Mouse (Mus musculus) regulatory T cell (primary cell): ENCODE results near the gene Mrfap1.

ENCODE experiments used
- in situ Hi-C: fragments of 300-600 bp; cut with MboI, MseI; formaldehyde crosslinking; loops from one replicate; pipeline ENCODE4 v1.15.1; 2025; ENCODE audit warnings: high pct_unique_total_duplicates

Mrfap1 gene

GRCm38 (mm10) chr5:36786052-36786451 is 10.5 kb downstream of the Mrfap1 start:
- in situ Hi-C loops, result no loop called here

- in situ Hi-C loops, result no loop called here
Measured at GRCm38 (mm10) chr5:36779512-36779911, 17.1 kb downstream of the Mrfap1 start.

GRCm38 (mm10) chr5:36778901-36779300 is 17.7 kb downstream of the Mrfap1 start:
- in situ Hi-C loops, result no loop called here

- in situ Hi-C loops, result no loop called here
Measured at GRCm38 (mm10) chr5:36777186-36777585, 19.4 kb downstream of the Mrfap1 start.

GRCm38 (mm10) chr5:36776021-36776575 is 20.5 kb downstream of the Mrfap1 start:
- in situ Hi-C loops, result no loop called here

- in situ Hi-C loops, result no loop called here
Measured at GRCm38 (mm10) chr5:36775317-36775716, 21.3 kb downstream of the Mrfap1 start.

GRCm38 (mm10) chr5:36772586-36772985 is 24.0 kb downstream of the Mrfap1 start:
- in situ Hi-C loops, result no loop called here

GRCm38 (mm10) chr5:36769603-36770002 is 27.0 kb downstream of the Mrfap1 start:
- in situ Hi-C loops, result no loop called here

- in situ Hi-C loops, result no loop called here
Measured at GRCm38 (mm10) chr5:36766958-36767703, 29.4 kb downstream of the Mrfap1 start.

GRCm38 (mm10) chr5:36759848-36760247 is 36.7 kb downstream of the Mrfap1 start:
- in situ Hi-C loops, result loop anchor here (5.0 kb wide), 1 partner anchor 32 kb away; no protein-coding TSS in a partner anchor

GRCm38 (mm10) chr5:36757033-36757432 is 39.5 kb downstream of the Mrfap1 start:
- in situ Hi-C loops, result loop anchor here (5.0 kb wide), 1 partner anchor 35 kb away; no protein-coding TSS in a partner anchor

- in situ Hi-C loops, result no loop called here
Measured at GRCm38 (mm10) chr5:36750119-36751078, 46.2 kb downstream of the Mrfap1 start.

- in situ Hi-C loops, result loop anchor here (10.0 kb wide), 1 partner anchor 1914 kb away; no protein-coding TSS in a partner anchor
Measured at GRCm38 (mm10) chr5:36748536-36749061, 48.0 kb downstream of the Mrfap1 start, which contains the start of gene Bloc1s4. Bloc1s4 (minus strand) TSS chr5:36748650.

- in situ Hi-C loops, result loop anchor here (10.0 kb wide), 1 partner anchor 1913 kb away; no protein-coding TSS in a partner anchor
Measured at GRCm38 (mm10) chr5:36747794-36748535, 48.6 kb downstream of the Mrfap1 start.

GRCm38 (mm10) chr5:36747071-36747470 is 49.5 kb downstream of the Mrfap1 start:
- in situ Hi-C loops, result loop anchor here (10.0 kb wide), 1 partner anchor 1912 kb away; no protein-coding TSS in a partner anchor
